Comparison of ENCODE assay signal across 25 mouse cellular contexts in the genomic region with DNA sequence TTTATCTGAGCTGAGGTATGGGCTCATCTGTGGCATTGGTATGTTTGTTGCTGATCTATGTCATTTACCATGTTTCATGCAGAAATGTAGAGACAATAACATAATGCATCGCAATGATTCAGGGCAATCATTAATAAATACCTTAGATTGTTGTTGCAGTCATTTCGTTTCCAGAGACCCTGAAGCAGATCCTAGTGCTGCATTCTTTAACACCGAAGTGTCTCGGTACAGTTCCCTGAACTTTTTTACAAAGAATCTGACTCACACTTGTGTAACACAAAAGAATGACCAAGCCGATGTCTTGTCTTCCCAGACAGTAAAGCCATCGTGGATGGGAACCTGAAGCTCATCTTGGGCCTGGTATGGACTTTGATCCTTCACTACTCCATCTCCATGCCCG. TPM values are rescaled to one million over a fixed set of nuclear protein-coding genes. Genes with fewer than 3 reads are reported as not detected.
DNase-seq lines count a peak whose midpoint lies in the region; ATAC-seq and TF ChIP-seq lines count a peak whose summit lies in the region.
"Had no signal": no experiment of that assay in that cellular context is flagged by ENCODE, and none has a peak within 500 bp of the region (broad histone marks: within the 10 kb centered on the region; RNA-seq: fewer than 3 reads in every experiment).

No protein-coding gene starts in this region.

- TF ChIP-seq POLR2A in embryonic fibroblast, embryonic 13.5 days (IDR thresholded peaks at IDR 0.05; ENCODE audit: low read depth, low read length) = no peak
- no peak for TF ChIP-seq POLR2A in small intestine, adult 2 months (IDR thresholded peaks at IDR 0.05; ENCODE audit: low read depth, low read length)

- WGBS in heart, embryonic 12.5 days = 82% methylated on average over 7 of the region's 7 CpGs
- 86% methylated on average over 7 of the region's 7 CpGs for WGBS in small intestine, adult 2 months

- no peak overlapping the region for H3K9ac ChIP-seq in heart, embryonic 12.5 days
- H3K9ac ChIP-seq: embryonic facial prominence, embryonic 13.5 days; embryonic facial prominence, embryonic 15.5 days; forebrain, embryonic 13.5 days; forebrain, embryonic 15.5 days; forebrain, postnatal 0 days had no signal

- TF ChIP-seq CTCF in embryonic fibroblast, embryonic 13.5 days (IDR thresholded peaks at IDR 0.05; ENCODE audit: borderline replicate concordance, insufficient read depth, low read length) = no peak
- no peak for TF ChIP-seq CTCF in small intestine, adult 2 months (IDR thresholded peaks at IDR 0.05; ENCODE audit: extremely low read depth, insufficient read length, insufficient replicate concordance, low read depth, low read length)

- H3K4me3 ChIP-seq in heart, embryonic 12.5 days = no peak overlapping the region
- no peak overlapping the region for H3K4me3 ChIP-seq in embryonic fibroblast, embryonic 13.5 days (ENCODE audit: insufficient read depth, low read length)
- no peak overlapping the region for H3K4me3 ChIP-seq in small intestine, adult 2 months (ENCODE audit: low read depth, low read length)
- H3K4me3 ChIP-seq: embryonic facial prominence, embryonic 13.5 days; embryonic facial prominence, embryonic 15.5 days; forebrain, embryonic 13.5 days; forebrain, embryonic 15.5 days had no signal

- DNase-seq in heart, postnatal 25 days (ENCODE audit: low spot score) = no peak
- DNase-seq in cerebellum, adult 8-10 months = no peak
- DNase-seq in spleen, postnatal 36 days (ENCODE audit: low spot score in 2 of 2) = no peak
- DNase-seq: adrenal gland, adult 8-10 months; adrenal gland, postnatal 14 days; adrenal gland, postnatal 36 days; B cell, adult 2 months; cerebellum, adult 11-12 months; cerebellum, adult 2 months; cerebellum, adult 9-11 months; cerebellum, postnatal 14 days; cerebellum, postnatal 36 days; embryo, embryonic 11 days; forebrain, postnatal 0 days had no signal

- H3K9me3 ChIP-seq in heart, embryonic 12.5 days (replicated peaks) = no peaks in the 10 kb centered on the region
- H3K9me3 ChIP-seq: embryonic facial prominence, embryonic 13.5 days; embryonic facial prominence, embryonic 15.5 days; forebrain, embryonic 13.5 days; forebrain, embryonic 15.5 days; G1E had no signal

- H3K4me1 ChIP-seq in heart, embryonic 12.5 days (replicated peaks) = peaks cover 22% of the 10 kb centered on the region
- H3K4me1 ChIP-seq in embryonic fibroblast, embryonic 13.5 days (ENCODE audit: control insufficient read depth, insufficient read depth, low read length) = peaks cover 25% of the 10 kb centered on the region
- peaks cover 9% of the 10 kb centered on the region; the same call in 1 of the 2 replicates for H3K4me1 ChIP-seq in small intestine, adult 2 months (ENCODE audit: control insufficient read depth, insufficient read depth, insufficient read length, low read length)

- peaks cover 24% of the 10 kb centered on the region for H3K36me3 ChIP-seq in heart, embryonic 12.5 days
- peaks cover 29% of the 10 kb centered on the region for H3K36me3 ChIP-seq in small intestine, adult 2 months (ENCODE audit: control insufficient read depth, insufficient read depth, low read length)
- H3K36me3 ChIP-seq: G1E had no signal

- no peaks in the 10 kb centered on the region for H3K27me3 ChIP-seq in heart, embryonic 12.5 days (replicated peaks)
- no peaks in the 10 kb centered on the region for H3K27me3 ChIP-seq in small intestine, adult 2 months (ENCODE audit: control insufficient read depth, insufficient read depth, low read length)
- H3K27me3 ChIP-seq: CH12.LX; embryonic facial prominence, embryonic 13.5 days; embryonic facial prominence, embryonic 15.5 days; forebrain, embryonic 13.5 days; forebrain, embryonic 15.5 days had no signal

- no peak overlapping the region for H3K4me2 ChIP-seq in heart, embryonic 12.5 days
- H3K4me2 ChIP-seq: embryonic facial prominence, embryonic 13.5 days; embryonic facial prominence, embryonic 15.5 days; forebrain, embryonic 13.5 days; forebrain, embryonic 15.5 days had no signal

- peak overlapping the region; percentile 3; the same call in 1 of the 2 replicates for H3K27ac ChIP-seq in heart, embryonic 12.5 days (ENCODE audit: poor library complexity, severe bottlenecking)
- H3K27ac ChIP-seq in embryonic fibroblast, embryonic 13.5 days (ENCODE audit: insufficient read depth, low read length) = peak overlapping the region; percentile 88
- H3K27ac ChIP-seq in small intestine, adult 2 months (ENCODE audit: insufficient read depth, low read depth, low read length) = 0 out of 2 replicates have a peak overlapping the region, but pooled peaks have one; percentile 43
- H3K27ac ChIP-seq: embryonic facial prominence, embryonic 13.5 days; embryonic facial prominence, embryonic 15.5 days; forebrain, embryonic 13.5 days; forebrain, embryonic 15.5 days had no signal

- intact Hi-C loops in heart, postnatal 25 days (cut with DNase I) = no loop called here

- no peak for ATAC-seq in heart, embryonic 12.5 days (ENCODE audit: insufficient number of reproducible peaks, low FRiP score)
- ATAC-seq: activated CD4-positive, CD25-positive, alpha-beta regulatory T cell, adult 4 months; CD4-positive, CD25-positive, alpha-beta regulatory T cell, adult 4 months; forebrain, embryonic 13.5 days; forebrain, embryonic 15.5 days; forebrain, postnatal 0 days had no signal

RNA-seq across cellular contexts. Expression of a gene that starts 49.5 kb away (rescaled TPM):
- polyA plus RNA-seq in heart, embryonic 12.5 days (2016; fragmentation: Nextera tagmentation; extraction: Ambion mirVana) = 15.1 and 28.3 TPM in 2 replicates
- 10 to 100 TPM; 21.9 to 27.7 TPM for total RNA-seq in heart, postnatal 25 days (2021)
- polyA plus RNA-seq in embryonic fibroblast, embryonic 13.5 days (2011; ENCODE audit: insufficient read length, low read depth, missing spikeins) = 190 and 401 TPM in 2 replicates
- 28.6 and 54.8 TPM in 2 replicates for polyA plus RNA-seq in small intestine, adult 2 months (2012; rRNA removed)

Comparison
In these comparisons a context has a peak if more than half of its experiments do, and no peak if none do; other contexts are left out.
1. H3K27ac ChIP-seq: peak in every context shown above with its lines; median percentile 88 in embryonic fibroblast, embryonic 13.5 days; 43 in small intestine, adult 2 months; 3 in heart, embryonic 12.5 days.